Mouse (Mus musculus) liver, embryonic 14.5 days (tissue): Measurements from ENCODE around the gene Faap100.

ENCODE experiments used
- CTCF ChIP-seq: IDR thresholded peaks from 2 replicates; pipeline ENCODE4 v1.5.1; 2016; ENCODE audit warnings: antibody characterized with exemption, low read depth, control low read depth
- EP300 ChIP-seq: IDR thresholded peaks from 2 replicates; pipeline ENCODE4 v1.6.1; 2016; ENCODE audit warnings: antibody characterized with exemption, low read depth

GRCm38 (mm10) chr11:120344310-120344920 lies 34.1 kb downstream of the Faap100 start:
- TF ChIP-seq EP300 = no peak
- TF ChIP-seq CTCF = no peak
